Mouse (Mus musculus) spleen, adult 2 months (tissue): ENCODE measurements around the gene Tma16. TPM values are rescaled to one million over a fixed set of nuclear protein-coding genes. Genes with fewer than 3 reads are reported as not detected.
A peak's percentile ranks its signal among the peaks of the same experiment; 100 is the strongest.

Experiments
- DNase-seq, 2 experiments: peaks; one replicate each; pipeline versions ENCODE4 v3.0.0 to v3.0.0-alpha.2; 2012 to 2021; ENCODE audit warnings: low spot score in 2 of 2, low read depth in 1 of 2
- H3K27ac ChIP-seq: fragments of 200-500 bp; 2 replicates; pipeline ENCODE4 v1.5.1; 2012; ENCODE audit warnings: low read length, inconsistent platforms; ENCODE audit not compliant: insufficient read depth
- H3K27me3 ChIP-seq: fragments of 200-500 bp; 2 replicates; pipeline ENCODE4 v1.6.1; 2012; ENCODE audit warnings: mild to moderate bottlenecking, moderate library complexity, low read length, inconsistent platforms; ENCODE audit not compliant: control insufficient read depth, insufficient read depth
- H3K36me3 ChIP-seq: fragments of 200-500 bp; 2 replicates; pipeline ENCODE4 v1.6.1; 2012; ENCODE audit warnings: mild to moderate bottlenecking, low read length, inconsistent platforms; ENCODE audit not compliant: control insufficient read depth, insufficient read depth
- H3K4me1 ChIP-seq: fragments of 200-500 bp; 2 replicates; pipeline ENCODE4 v1.6.1; 2011; ENCODE audit warnings: inconsistent platforms; ENCODE audit not compliant: control insufficient read depth, insufficient read depth, insufficient read length
- H3K4me3 ChIP-seq: fragments of 200-500 bp; 2 replicates; pipeline ENCODE4 v1.5.1; 2011; ENCODE audit warnings: mild to moderate bottlenecking, inconsistent platforms; ENCODE audit not compliant: insufficient read depth, insufficient read length; ENCODE audit errors: extremely low read depth
- CTCF ChIP-seq: fragments of 200-500 bp; IDR thresholded peaks from 2 replicates; pipeline ENCODE4 v1.5.1; 2011; ENCODE audit warnings: mild to moderate bottlenecking, inconsistent platforms; ENCODE audit not compliant: insufficient read depth, insufficient read length, insufficient replicate concordance; ENCODE audit errors: extremely low read depth
- POLR2A ChIP-seq: fragments of 200-500 bp; IDR thresholded peaks from 2 replicates; pipeline ENCODE4 v1.6.1; 2011; ENCODE audit warnings: low read depth, low read length, inconsistent platforms
- WGBS: fragments of 180-500 bp; shearing (Covaris S2); methylation state at CpG from one replicate; pipeline ENCODE4 v1.1.7; 2018; 5-methylcytosine and 5-hydroxymethylcytosine counted together
- polyA plus RNA-seq: library from polyadenylated mRNA; depleted of rRNA; stranded (reverse); fragments of >200 nt; gene quantifications from 2 replicates; pipeline ENCODE4 v1.2.3, GENCODE M21; 2012; rRNA removed

The Tma16 gene
- 0.94 and 1.3 TPM in 2 replicates for polyA plus RNA-seq

- no peak within 1 kb of the TSS for H3K27ac ChIP-seq
Observed at GRCm38 (mm10) chr8:66486084-66486763, at the start of gene Tma16. Gene Tma16 (minus strand): TSS chr8:66486530.

GRCm38 (mm10) chr8:66520576-66520975 is 34.2 kb upstream of the Tma16 start:
- DNase-seq: no peak
- Histone ChIP-seq H3K36me3 (no peaks in the 10 kb centered on the region), H3K27ac (no peak overlapping the region), H3K4me1 (no peaks in the 10 kb centered on the region), H3K4me3 (no peak overlapping the region), H3K27me3 (no peaks in the 10 kb centered on the region)
- TF ChIP-seq CTCF (no peak), POLR2A (no peak)

More at GRCm38 (mm10) chr8:66486084-66486763, at the start of gene Tma16:
- 1% methylated on average over 45 of the region's 45 CpGs for WGBS
- H3K36me3 ChIP-seq: peaks cover 8% of the 10 kb centered on the region
- no peaks in the 10 kb centered on the region for H3K4me1 ChIP-seq
- TF ChIP-seq POLR2A: no peak
- DNase-seq: peak; percentile 55 to 75
- H3K4me3 ChIP-seq: peak within 1 kb of the TSS; percentile 96
- no peaks in the 10 kb centered on the region for H3K27me3 ChIP-seq

- WGBS: 69% methylated on average over 2 of the region's 2 CpGs
- H3K4me1 ChIP-seq: no peaks in the 10 kb centered on the region
- TF ChIP-seq CTCF: no peak
- TF ChIP-seq POLR2A: no peak
- H3K4me3 ChIP-seq: no peak overlapping the region
- H3K27ac ChIP-seq: no peak overlapping the region
- no peaks in the 10 kb centered on the region for H3K27me3 ChIP-seq
- H3K36me3 ChIP-seq: no peaks in the 10 kb centered on the region
- DNase-seq: no peak
Observed at GRCm38 (mm10) chr8:66519149-66519548, 32.8 kb upstream of the Tma16 start.

GRCm38 (mm10) chr8:66511537-66511936 is 25.2 kb upstream of the Tma16 start, which contains the start of gene Tktl2:
Gene Tktl2 (plus strand): TSS chr8:66511756.
- Histone ChIP-seq H3K27ac (no peak within 1 kb of the TSS), H3K27me3 (no peaks in the 10 kb centered on the region), H3K36me3 (no peaks in the 10 kb centered on the region), H3K4me1 (no peaks in the 10 kb centered on the region), H3K4me3 (no peak within 1 kb of the TSS)
- WGBS: 96% methylated on average over 22 of the region's 22 CpGs
- TF ChIP-seq CTCF (no peak), POLR2A (no peak)
- no peak for DNase-seq

DNA sequence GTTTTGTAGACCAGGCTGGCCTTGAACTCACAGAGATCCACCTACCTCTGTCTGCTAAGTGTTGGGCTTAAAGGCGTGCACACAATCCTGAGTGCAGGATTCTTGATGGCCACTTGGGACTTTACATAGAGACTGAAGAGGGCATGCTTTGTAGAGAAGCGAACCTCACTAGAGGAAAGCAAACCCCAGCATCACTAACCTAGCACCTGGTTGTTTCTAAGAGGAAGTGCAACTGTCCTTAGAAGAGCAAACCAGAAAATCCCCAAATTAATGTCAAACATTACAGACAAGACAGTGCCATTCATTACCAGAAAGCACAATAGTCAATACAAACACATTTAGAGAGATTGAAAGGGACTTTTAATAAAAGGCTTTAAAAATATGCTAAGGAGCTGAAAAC is 17.1 kb upstream of the Tma16 start:
- no peak overlapping the region for H3K4me3 ChIP-seq
- no peak for DNase-seq
- no peaks in the 10 kb centered on the region for H3K4me1 ChIP-seq
- no peaks in the 10 kb centered on the region for H3K36me3 ChIP-seq
- H3K27ac ChIP-seq: no peak overlapping the region
- H3K27me3 ChIP-seq: no peaks in the 10 kb centered on the region
- TF ChIP-seq POLR2A: no peak
- TF ChIP-seq CTCF: no peak
- WGBS: 42% methylated on average over 2 of the region's 2 CpGs

- no peaks in the 10 kb centered on the region for H3K27me3 ChIP-seq
- TF ChIP-seq POLR2A (no peak), CTCF (no peak; the same call in 1 of the 2 replicates)
- WGBS: 3% methylated on average over 4 of the region's 4 CpGs
- no peaks in the 10 kb centered on the region for H3K4me1 ChIP-seq
- peak; percentile 32 to 39 for DNase-seq
- no peaks in the 10 kb centered on the region for H3K36me3 ChIP-seq
- no peak overlapping the region for H3K27ac ChIP-seq
- H3K4me3 ChIP-seq: no peak overlapping the region
Observed at GRCm38 (mm10) chr8:66496998-66497577, 10.8 kb upstream of the Tma16 start.

DNA sequence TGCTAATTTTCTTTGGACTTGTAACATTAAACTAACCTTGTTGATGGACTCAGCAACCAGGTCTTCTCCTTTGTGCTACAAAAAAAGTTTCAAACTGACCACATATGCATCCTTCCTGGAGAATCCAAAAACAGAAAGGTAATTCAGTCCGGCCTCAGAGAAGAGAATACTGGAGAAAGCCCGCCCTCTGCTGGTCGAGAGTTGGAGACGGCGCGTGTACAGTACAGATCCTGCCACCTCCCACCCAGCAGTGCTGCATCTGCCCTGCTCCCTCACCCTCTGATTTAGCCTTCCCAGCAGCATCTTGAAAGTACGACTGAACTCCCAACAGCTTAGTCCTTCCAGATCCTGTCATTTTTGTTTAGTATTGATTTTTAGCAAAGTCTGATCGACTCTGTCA is 9.4 kb upstream of the Tma16 start:
- Histone ChIP-seq H3K4me3 (no peak overlapping the region), H3K4me1 (no peaks in the 10 kb centered on the region), H3K27me3 (no peaks in the 10 kb centered on the region), H3K36me3 (no peaks in the 10 kb centered on the region), H3K27ac (no peak overlapping the region)
- DNase-seq: peak in 1 of 2 experiments; percentile 65
- TF ChIP-seq CTCF: peak; percentile 76
- no peak for TF ChIP-seq POLR2A
- WGBS: 9% methylated on average over 8 of the region's 8 CpGs
